Mouse (Mus musculus): ENCODE data around the gene Nanog.

DNA sequence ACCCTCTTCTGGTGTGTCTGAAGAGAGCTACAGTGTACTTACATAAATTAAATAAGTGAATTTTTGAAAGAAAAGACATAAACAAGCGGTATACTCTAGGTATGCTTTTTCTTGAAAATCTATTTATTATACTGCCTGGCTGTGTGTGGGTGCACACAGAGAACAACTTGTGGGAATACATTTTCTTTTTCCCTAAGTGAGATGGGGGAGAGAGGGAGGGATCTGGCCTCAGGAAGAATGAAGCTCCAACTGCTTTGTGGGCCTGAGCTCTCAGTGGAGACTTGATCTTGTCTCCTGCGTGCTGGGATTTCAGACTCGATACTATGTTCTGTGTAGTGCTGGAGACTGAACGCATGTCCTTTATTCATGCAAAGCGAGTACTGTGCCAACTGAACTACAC lies 5.5 kb upstream of the Nanog start:
- TF ChIP-seq CTCF (IDR thresholded peaks at IDR 0.05; ENCODE audit: control insufficient read depth, insufficient read depth, insufficient read length) (no peak), MYOD1 (IDR thresholded peaks at IDR 0.05; ENCODE audit: control insufficient read depth, insufficient read length, low read depth) (no peak), MYOG (IDR thresholded peaks at IDR 0.05; ENCODE audit: control insufficient read depth, extremely low read depth, insufficient read length) (no peak), MAX (IDR thresholded peaks at IDR 0.05) (no peak), CEBPB (IDR thresholded peaks at IDR 0.05; ENCODE audit: low read depth) (no peak), FOSL1 (IDR thresholded peaks at IDR 0.05; ENCODE audit: insufficient read depth, low read length, poor library complexity, severe bottlenecking) (no peak)

Measured in C2C12 (cell line).